Mouse (Mus musculus) brain, embryonic 18.5 days (tissue): ENCODE measurements at regions not wholly inside any gene's neighbourhood (a gene's known extent, or its start where the extent isn't known, plus 50 kb on each side); places are given as distances from the start of the nearest gene placed in this dataset.

Experiments used
- DNase-seq: peaks from one replicate; pipeline ENCODE4 v3.0.0-alpha.2; 2012; ENCODE audit warnings: low read depth, low spot score

- DNase-seq, result no peak
Measured at GRCm38 (mm10) chr4:17629367-17629766, 1975.9 kb upstream of the Gm12353 start.

GRCm38 (mm10) chr4:17635549-17636530 lies 1969.4 kb upstream of the Gm12353 start:
- peak; percentile 32 for DNase-seq

GRCm38 (mm10) chr4:17646712-17647111 lies 1958.5 kb upstream of the Gm12353 start:
- DNase-seq, result no peak

GRCm38 (mm10) chr4:17649350-17649749 lies 1955.9 kb upstream of the Gm12353 start:
- no peak for DNase-seq

GRCm38 (mm10) chr4:17653551-17653950 lies 1951.7 kb upstream of the Gm12353 start:
- no peak for DNase-seq

- no peak for DNase-seq
Measured at GRCm38 (mm10) chr4:17667267-17667850, 1937.9 kb upstream of the Gm12353 start.
